Mouse (Mus musculus) activated CD4-positive, CD25-positive, alpha-beta regulatory T cell, adult 4 months (primary cell): ENCODE data around the gene Hist1h4c. TPM values are rescaled to one million over a fixed set of nuclear protein-coding genes. Genes with fewer than 3 reads are reported as not detected.
A peak's percentile ranks its signal among the peaks of the same experiment; 100 is the strongest.

Experiments
- ATAC-seq: one replicate; pipeline ENCODE4 v1.8.0; 2017
- polyA plus RNA-seq, 2 experiments: library from polyadenylated mRNA; unstranded; fragments of 100-300 nt; shearing (Covaris generic); gene quantifications; one replicate each; pipeline ENCODE4 v1.2.1; 2017

The Hist1h4c gene
- polyA plus RNA-seq, 2 experiments from 2014 or later, result 0.57 to 7.4 TPM

GRCm38 (mm10) chr13:23694956-23695355 lies 3.3 kb downstream of the Hist1h4c start:
- ATAC-seq, result no peak

- no peak for ATAC-seq
Observed at GRCm38 (mm10) chr13:23693856-23694440, 4.3 kb downstream of the Hist1h4c start.

GRCm38 (mm10) chr13:23689459-23689858 lies 8.8 kb downstream of the Hist1h4c start:
- ATAC-seq, result no peak

GRCm38 (mm10) chr13:23688956-23689355 lies 9.3 kb downstream of the Hist1h4c start:
- no peak for ATAC-seq

- no peak for ATAC-seq
Observed at GRCm38 (mm10) chr13:23687907-23688306, 10.3 kb downstream of the Hist1h4c start.

GRCm38 (mm10) chr13:23687181-23687580 lies 11.1 kb downstream of the Hist1h4c start:
- ATAC-seq, result no peak

- no peak for ATAC-seq
Observed at GRCm38 (mm10) chr13:23685966-23686365, 12.3 kb downstream of the Hist1h4c start.

- no peak for ATAC-seq
Observed at GRCm38 (mm10) chr13:23685121-23685861, 13.0 kb downstream of the Hist1h4c start.

- peak; percentile 14 for ATAC-seq
Observed at GRCm38 (mm10) chr13:23684295-23684945, 13.8 kb downstream of the Hist1h4c start.

- peak; percentile 97 for ATAC-seq
Observed at GRCm38 (mm10) chr13:23683755-23684281, 14.4 kb downstream of the Hist1h4c start, which contains the start of the genes Hist1h2ac and Hist1h2bc. Hist1h2ac (minus strand) TSS chr13:23683948. Hist1h2bc (plus strand) TSS chr13:23684199.

- peak; percentile 1 for ATAC-seq
Observed at GRCm38 (mm10) chr13:23682947-23683754, 15.1 kb downstream of the Hist1h4c start.

GRCm38 (mm10) chr13:23682623-23682946 lies 15.7 kb downstream of the Hist1h4c start:
- no peak for ATAC-seq

- ATAC-seq, result no peak
Observed at GRCm38 (mm10) chr13:23681990-23682582, 16.2 kb downstream of the Hist1h4c start.

GRCm38 (mm10) chr13:23662536-23662935 lies 35.7 kb downstream of the Hist1h4c start:
- ATAC-seq, result no peak

- no peak for ATAC-seq
Observed at GRCm38 (mm10) chr13:23659636-23660366, 38.5 kb downstream of the Hist1h4c start.

Other genes starting within 250 kb of the Hist1h4c start
- gene Btn1a1, start 232.6 kb downstream of the Hist1h4c start, polyA plus RNA-seq, result not detected
- gene Btn2a2, start 209.6 kb downstream of the Hist1h4c start, polyA plus RNA-seq, result not detected
- 1 to 10 TPM; 2.7 to 3.2 TPM for gene Hist1h4h, start 167.4 kb downstream of the Hist1h4c start, polyA plus RNA-seq
- gene Hist1h2af, start 164.5 kb downstream of the Hist1h4c start, polyA plus RNA-seq, result not detected
- gene Hist1h3g, start 163.0 kb downstream of the Hist1h4c start, polyA plus RNA-seq, result 1 to 10 TPM in 1 of 2 experiments, not detected in 1; 1.1 TPM
- gene Hist1h2bh, start 155.1 kb downstream of the Hist1h4c start, polyA plus RNA-seq, result under 1 TPM in 1 of 2 experiments, not detected in 1; 0.38 TPM
- 1 to 10 TPM in 1 of 2 experiments, not detected in 1; 1.1 TPM for gene Hist1h3f, start 154.4 kb downstream of the Hist1h4c start, polyA plus RNA-seq
- 1 to 10 TPM in 1 of 2 experiments, not detected in 1; 2.8 TPM for gene Hist1h4f, start 146.8 kb downstream of the Hist1h4c start, polyA plus RNA-seq
- gene Hist1h1d, start 145.2 kb downstream of the Hist1h4c start, polyA plus RNA-seq, result under 1 TPM; 0.31 to 0.79 TPM
- 1 to 10 TPM in 1 of 2 experiments, under 1 TPM in 1; 0.86 to 1.6 TPM for gene Hist1h3e, start 136.1 kb downstream of the Hist1h4c start, polyA plus RNA-seq
- 10 to 100 TPM; 26.7 to 59.1 TPM for gene Hist1h2ae, start 127.2 kb downstream of the Hist1h4c start, polyA plus RNA-seq
- gene Hist1h2bg, start 127.1 kb downstream of the Hist1h4c start, polyA plus RNA-seq, result 1 to 10 TPM; 4.0 to 5.7 TPM
- gene Hist1h2bf, start 124.3 kb downstream of the Hist1h4c start, polyA plus RNA-seq, result under 1 TPM in 1 of 2 experiments, not detected in 1; 0.83 TPM
- 1 to 10 TPM in 1 of 2 experiments, not detected in 1; 2.3 TPM for gene Hist1h2ad, start 124.1 kb downstream of the Hist1h4c start, polyA plus RNA-seq
- not detected for gene Hist1h3d, start 122.7 kb downstream of the Hist1h4c start, polyA plus RNA-seq
- 10 to 100 TPM; 36.8 to 39.3 TPM for gene Hist1h4d, start 116.9 kb downstream of the Hist1h4c start, polyA plus RNA-seq
- 1 to 10 TPM; 1.5 to 1.7 TPM for gene Hist1h2be, start 77.3 kb downstream of the Hist1h4c start, polyA plus RNA-seq
- 10 to 100 TPM; 11.9 to 13.5 TPM for gene Hist1h1e, start 75.9 kb downstream of the Hist1h4c start, polyA plus RNA-seq
- under 1 TPM in 1 of 2 experiments, not detected in 1; 0.28 TPM for gene Hist1h2ac, start 14.5 kb downstream of the Hist1h4c start, polyA plus RNA-seq
- 1 to 10 TPM in 1 of 2 experiments, under 1 TPM in 1; 0.85 to 5.4 TPM for gene Hist1h2bc, start 14.3 kb downstream of the Hist1h4c start, polyA plus RNA-seq
- gene Hist1h1t, start 2.6 kb downstream of the Hist1h4c start, polyA plus RNA-seq, result not detected
- under 1 TPM in 1 of 2 experiments, not detected in 1; 0.80 TPM for gene Hfe, start 12.4 kb upstream of the Hist1h4c start, polyA plus RNA-seq
- 10 to 100 TPM in 1 of 2 experiments, 1 to 10 TPM in 1; 5.3 to 15.2 TPM for gene Hist1h1c, start 40.4 kb upstream of the Hist1h4c start, polyA plus RNA-seq
- 1 to 10 TPM in 1 of 2 experiments, not detected in 1; 2.4 TPM for gene Hist1h3c, start 47.1 kb upstream of the Hist1h4c start, polyA plus RNA-seq
- under 1 TPM in 1 of 2 experiments, not detected in 1; 0.73 TPM for gene Hist1h2bb, start 48.3 kb upstream of the Hist1h4c start, polyA plus RNA-seq
- gene Hist1h2ab, start 52.7 kb upstream of the Hist1h4c start, polyA plus RNA-seq, result 1 to 10 TPM; 9.5 to 10.0 TPM
- not detected for gene Hist1h3b, start 53.8 kb upstream of the Hist1h4c start, polyA plus RNA-seq
- gene Hist1h4b, start 58.6 kb upstream of the Hist1h4c start, polyA plus RNA-seq, result 1 to 10 TPM in 1 of 2 experiments, not detected in 1; 2.8 TPM
- gene Hist1h4a, start 62.8 kb upstream of the Hist1h4c start, polyA plus RNA-seq, result 1 to 10 TPM in 1 of 2 experiments, not detected in 1; 3.1 TPM
- 1 to 10 TPM in 1 of 2 experiments, under 1 TPM in 1; 0.73 to 1.7 TPM for gene Hist1h3a, start 63.9 kb upstream of the Hist1h4c start, polyA plus RNA-seq
- 1 to 10 TPM; 5.1 to 7.8 TPM for gene Hist1h1a, start 65.2 kb upstream of the Hist1h4c start, polyA plus RNA-seq
- not detected for gene Trim38, start 71.5 kb upstream of the Hist1h4c start, polyA plus RNA-seq
- not detected for gene Slc17a2, start 108.5 kb upstream of the Hist1h4c start, polyA plus RNA-seq
- not detected for gene Slc17a3, start 141.0 kb upstream of the Hist1h4c start, polyA plus RNA-seq
- not detected for gene Slc17a1, start 169.3 kb upstream of the Hist1h4c start, polyA plus RNA-seq
- gene Slc17a4, start 216.6 kb upstream of the Hist1h4c start, polyA plus RNA-seq, result not detected
- not detected for gene Hist1h2ba, start 235.7 kb upstream of the Hist1h4c start, polyA plus RNA-seq
- not detected for gene Hist1h2aa, start 236.0 kb upstream of the Hist1h4c start, polyA plus RNA-seq